Mouse (Mus musculus) mouse trophoblast stem cell (cell line): Measurements from ENCODE around the gene Tgoln1.

Source experiments
- in situ Hi-C, 2 experiments: fragments of 300-500 bp; cut with MseI, MboI; formaldehyde crosslinking; loops; 2 replicates in 1 of 2; 3 replicates in 1 of 2; pipeline ENCODE4 v1.15.1; 2025

The Tgoln1 gene

GRCm38 (mm10) chr6:72630961-72631360 lies 14.2 kb upstream of the Tgoln1 start:
- in situ Hi-C loops = no loop called here

- in situ Hi-C loops = no loop called here
Measured at GRCm38 (mm10) chr6:72630370-72630769, 13.6 kb upstream of the Tgoln1 start.

GRCm38 (mm10) chr6:72627276-72627675 lies 10.5 kb upstream of the Tgoln1 start:
- in situ Hi-C loops = no loop called here

- in situ Hi-C loops = no loop called here
Measured at GRCm38 (mm10) chr6:72626391-72626790, 9.6 kb upstream of the Tgoln1 start.

GRCm38 (mm10) chr6:72623661-72624402 lies 7.0 kb upstream of the Tgoln1 start:
- in situ Hi-C loops = no loop called here

GRCm38 (mm10) chr6:72622917-72623316 lies 6.1 kb upstream of the Tgoln1 start:
- in situ Hi-C loops = no loop called here

- in situ Hi-C loops = no loop called here
Measured at GRCm38 (mm10) chr6:72620920-72621319, 4.1 kb upstream of the Tgoln1 start.

GRCm38 (mm10) chr6:72619734-72620532 lies 3.1 kb upstream of the Tgoln1 start:
- in situ Hi-C loops = no loop called here

GRCm38 (mm10) chr6:72615561-72616375 lies 1.0 kb downstream of the Tgoln1 start:
- in situ Hi-C loops = no loop called here

GRCm38 (mm10) chr6:72615151-72615550 lies 1.6 kb downstream of the Tgoln1 start:
- in situ Hi-C loops = no loop called here

- in situ Hi-C loops = no loop called here
Measured at GRCm38 (mm10) chr6:72610261-72610660, 6.5 kb downstream of the Tgoln1 start.

- in situ Hi-C loops = no loop called here
Measured at GRCm38 (mm10) chr6:72608662-72609184, 8.1 kb downstream of the Tgoln1 start.

- in situ Hi-C loops = no loop called here
Measured at GRCm38 (mm10) chr6:72607676-72608075, 9.1 kb downstream of the Tgoln1 start.

GRCm38 (mm10) chr6:72607060-72607459 lies 9.7 kb downstream of the Tgoln1 start:
- in situ Hi-C loops = no loop called here

- in situ Hi-C loops = no loop called here
Measured at GRCm38 (mm10) chr6:72604066-72604465, 12.7 kb downstream of the Tgoln1 start.

- in situ Hi-C loops = no loop called here
Measured at GRCm38 (mm10) chr6:72601732-72602131, 15.1 kb downstream of the Tgoln1 start.

- in situ Hi-C loops = no loop called here
Measured at GRCm38 (mm10) chr6:72600771-72601170, 16.0 kb downstream of the Tgoln1 start.

GRCm38 (mm10) chr6:72600216-72600615 lies 16.6 kb downstream of the Tgoln1 start:
- in situ Hi-C loops = no loop called here

- in situ Hi-C loops = no loop called here
Measured at GRCm38 (mm10) chr6:72598791-72599557, 17.8 kb downstream of the Tgoln1 start.

- in situ Hi-C loops = no loop called here
Measured at GRCm38 (mm10) chr6:72597956-72598753, 18.6 kb downstream of the Tgoln1 start, which contains the start of the genes Elmod3 and Retsat. Gene Elmod3, minus strand, starts transcription at chr6:72598413. Gene Retsat, plus strand, starts transcription at chr6:72598475.
